In the genomic region with DNA sequence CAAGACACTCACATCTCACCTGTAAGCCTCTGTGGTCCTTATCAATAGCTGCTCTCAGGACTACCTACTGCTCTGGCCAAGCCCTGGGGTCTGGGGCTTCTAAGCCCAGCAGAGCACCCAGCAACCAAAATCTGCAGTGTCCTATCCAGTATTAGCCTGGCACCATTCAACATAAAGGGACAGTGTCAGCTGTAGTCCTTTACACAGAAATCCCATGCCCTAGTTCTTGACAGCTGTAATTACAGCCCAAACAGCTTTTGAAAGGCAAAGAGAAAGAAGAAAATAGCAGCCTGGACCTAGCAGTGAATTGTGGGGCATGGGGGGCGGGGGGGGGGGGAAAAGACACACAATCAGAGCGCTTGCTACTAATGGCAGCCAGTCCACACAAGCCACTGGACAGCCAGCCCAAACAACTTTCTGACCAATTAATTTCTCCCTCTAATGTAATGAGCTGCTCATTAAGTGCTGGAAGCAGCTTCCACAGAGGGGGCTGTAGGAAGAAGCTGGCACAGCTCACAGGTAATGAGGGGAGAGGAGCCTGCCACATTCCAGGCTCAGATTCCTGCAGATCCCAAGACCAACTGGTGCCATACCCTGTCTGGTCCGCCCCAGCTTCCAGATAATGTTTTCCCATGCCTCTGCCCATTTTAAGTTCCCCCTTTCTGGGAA, we compare ENCODE assay signal across 18 mouse cellular contexts.
DNase-seq lines count a peak whose midpoint lies in the region; ATAC-seq and TF ChIP-seq lines count a peak whose summit lies in the region.
"Had no signal": no experiment of that assay in that cellular context is flagged by ENCODE, and none has a peak within 500 bp of the region (broad histone marks: within the 10 kb centered on the region; RNA-seq: fewer than 3 reads in every experiment).

No protein-coding gene starts in this region.

- H3K27ac ChIP-seq in embryonic facial prominence, embryonic 14.5 days (replicated peaks; ENCODE audit: low read depth, low read length) = no peak overlapping the region
- H3K27ac ChIP-seq in hindbrain, embryonic 14.5 days = no peak overlapping the region
- no peak overlapping the region for H3K27ac ChIP-seq in midbrain, postnatal 0 days (ENCODE audit: low read depth, low read length)

- no peak overlapping the region for H3K4me3 ChIP-seq in embryonic facial prominence, embryonic 14.5 days (ENCODE audit: low read depth, low read length)
- H3K4me3 ChIP-seq in hindbrain, embryonic 14.5 days (replicated peaks; ENCODE audit: low read length) = no peak overlapping the region
- H3K4me3 ChIP-seq in midbrain, postnatal 0 days (ENCODE audit: low read depth, low read length) = no peak overlapping the region
- H3K4me3 ChIP-seq: heart, embryonic 12.5 days; myocyte had no signal

- TF ChIP-seq CTCF in midbrain, postnatal 0 days (IDR thresholded peaks at IDR 0.05) = no peak

- H3K4me2 ChIP-seq in embryonic facial prominence, embryonic 14.5 days (ENCODE audit: low read depth, low read length) = no peak overlapping the region
- no peak overlapping the region for H3K4me2 ChIP-seq in hindbrain, embryonic 14.5 days (replicated peaks)
- no peak overlapping the region for H3K4me2 ChIP-seq in midbrain, postnatal 0 days (ENCODE audit: low read depth, low read length, poor library complexity, severe bottlenecking)
- H3K4me2 ChIP-seq: heart, embryonic 12.5 days; liver, embryonic 11.5 days; lung, embryonic 14.5 days had no signal

- DNase-seq in frontal cortex, postnatal 25 days (ENCODE audit: low spot score in 2 of 2) = no peak
- peak; percentile 20 for DNase-seq in embryonic facial prominence, embryonic 14.5 days (ENCODE audit: low spot score)
- no peak for DNase-seq in hindbrain, embryonic 14.5 days (ENCODE audit: low spot score)
- peak; percentile 37 for DNase-seq in midbrain, postnatal 0 days (ENCODE audit: low spot score)
- no peak for DNase-seq in cerebellum, adult 9-11 months
- no peak for DNase-seq in urinary bladder, postnatal 36 days (ENCODE audit: low spot score in 2 of 2)
- DNase-seq: cerebellum, adult 11 months; heart, postnatal 36 days; kidney, adult 11 months; left cerebral cortex, postnatal 4 days; lung, embryonic 14.5 days; thymus, postnatal 25 days had no signal

- H3K36me3 ChIP-seq in embryonic facial prominence, embryonic 14.5 days (ENCODE audit: control insufficient read depth, insufficient read depth, low read length) = no peaks in the 10 kb centered on the region
- H3K36me3 ChIP-seq in hindbrain, embryonic 14.5 days (replicated peaks; ENCODE audit: control insufficient read depth, insufficient read depth) = no peaks in the 10 kb centered on the region
- no peaks in the 10 kb centered on the region for H3K36me3 ChIP-seq in midbrain, postnatal 0 days (ENCODE audit: insufficient read depth, low read length)

- WGBS in embryonic facial prominence, embryonic 14.5 days = 59% methylated on average over 3 of the region's 3 CpGs
- 69% methylated on average over 3 of the region's 3 CpGs for WGBS in hindbrain, embryonic 14.5 days
- 63% methylated on average over 2 of the region's 3 CpGs for WGBS in midbrain, postnatal 0 days

- H3K27me3 ChIP-seq in embryonic facial prominence, embryonic 14.5 days (replicated peaks; ENCODE audit: control insufficient read depth, insufficient read depth, low read length) = no peaks in the 10 kb centered on the region
- no peaks in the 10 kb centered on the region for H3K27me3 ChIP-seq in hindbrain, embryonic 14.5 days (ENCODE audit: control insufficient read depth, insufficient read depth, low read length)
- H3K27me3 ChIP-seq in midbrain, postnatal 0 days (ENCODE audit: insufficient read depth, low read length) = no peaks in the 10 kb centered on the region
- H3K27me3 ChIP-seq: CH12.LX; heart, embryonic 12.5 days had no signal

- H3K4me1 ChIP-seq in embryonic facial prominence, embryonic 14.5 days (ENCODE audit: control insufficient read depth, insufficient read depth, low read length) = no peaks in the 10 kb centered on the region
- peaks cover 3% of the 10 kb centered on the region; the same call in 1 of the 2 replicates for H3K4me1 ChIP-seq in hindbrain, embryonic 14.5 days (replicated peaks; ENCODE audit: control insufficient read depth, insufficient read depth, low read length)
- 0 out of 2 replicates have a peak, but pooled peaks cover 3% of the 10 kb centered on the region for H3K4me1 ChIP-seq in midbrain, postnatal 0 days (ENCODE audit: insufficient read depth, low read length)

- peak; percentile 28; the same call in 1 of the 2 replicates for ATAC-seq in frontal cortex, adult (ENCODE audit: low TSS enrichment)
- ATAC-seq in embryonic facial prominence, embryonic 14.5 days (ENCODE audit: low read depth) = peak; percentile 55; the same call in 1 of the 2 replicates
- ATAC-seq in hindbrain, embryonic 14.5 days (ENCODE audit: low FRiP score) = peak; percentile 67
- no peak for ATAC-seq in midbrain, postnatal 0 days (ENCODE audit: low FRiP score)
- ATAC-seq in megakaryocyte-erythroid progenitor cell, adult 5-6 weeks (replicated peaks; ENCODE audit: low FRiP score, low TSS enrichment, poor library complexity, severe bottlenecking) = no peak

- H3K9me3 ChIP-seq in embryonic facial prominence, embryonic 14.5 days (ENCODE audit: control insufficient read depth, low read length) = no peaks in the 10 kb centered on the region
- H3K9me3 ChIP-seq in hindbrain, embryonic 14.5 days (ENCODE audit: control insufficient read depth, low read length) = no peaks in the 10 kb centered on the region
- H3K9me3 ChIP-seq in midbrain, postnatal 0 days (ENCODE audit: low read length) = no peaks in the 10 kb centered on the region
- H3K9me3 ChIP-seq: heart, embryonic 12.5 days had no signal

- no peak overlapping the region for H3K9ac ChIP-seq in embryonic facial prominence, embryonic 14.5 days (ENCODE audit: low read depth, low read length)
- no peak overlapping the region for H3K9ac ChIP-seq in hindbrain, embryonic 14.5 days
- no peak overlapping the region for H3K9ac ChIP-seq in midbrain, postnatal 0 days (replicated peaks; ENCODE audit: low read length, poor library complexity, severe bottlenecking)
- H3K9ac ChIP-seq: heart, embryonic 12.5 days; lung, embryonic 14.5 days had no signal

Comparison
In these comparisons a context has a peak if more than half of its experiments do, and no peak if none do; other contexts are left out.
1. ATAC-seq: peak in frontal cortex, adult (single experiment), embryonic facial prominence, embryonic 14.5 days (single experiment) and hindbrain, embryonic 14.5 days (single experiment); none in midbrain, postnatal 0 days (single experiment) and megakaryocyte-erythroid progenitor cell, adult 5-6 weeks (single experiment).
2. DNase-seq: peak in embryonic facial prominence, embryonic 14.5 days (single experiment) and midbrain, postnatal 0 days (single experiment); none in frontal cortex, postnatal 25 days (0 of 2), hindbrain, embryonic 14.5 days (single experiment), cerebellum, adult 9-11 months (single experiment) and urinary bladder, postnatal 36 days (0 of 2).